Mouse (Mus musculus) cerebellum, adult (tissue): Measurements from ENCODE around the gene Rhot1.
"Not testable (repeated sequence)": the region's sequence is repeated elsewhere in the genome, so short reads cannot be mapped to it uniquely, and the experiment has no call there.

Source experiments
- ATAC-seq: cut with Nextera tagmentation; 2 replicates; pipeline ENCODE4 v1.9.2; 2017; ENCODE audit warnings: mild to moderate bottlenecking, moderate library complexity, mixed read lengths; ENCODE audit not compliant: insufficient number of reproducible peaks, low FRiP score, low TSS enrichment

Rhot1 gene

GRCm38 (mm10) chr11:80190280-80190679 lies 18.5 kb upstream of the Rhot1 start:
- ATAC-seq = no peak

- ATAC-seq = no peak
Measured at GRCm38 (mm10) chr11:80193827-80194226, 15.0 kb upstream of the Rhot1 start.

- ATAC-seq = no peak
Measured at GRCm38 (mm10) chr11:80196351-80196750, 12.5 kb upstream of the Rhot1 start.

- ATAC-seq = no peak
Measured at GRCm38 (mm10) chr11:80199316-80199715, 9.5 kb upstream of the Rhot1 start.

GRCm38 (mm10) chr11:80199773-80200172 lies 9.0 kb upstream of the Rhot1 start:
- ATAC-seq = no peak

- ATAC-seq = no peak
Measured at GRCm38 (mm10) chr11:80200326-80200725, 8.5 kb upstream of the Rhot1 start.

- no peak for ATAC-seq
Measured at GRCm38 (mm10) chr11:80202296-80202695, 6.5 kb upstream of the Rhot1 start.

GRCm38 (mm10) chr11:80204037-80204436 lies 4.8 kb upstream of the Rhot1 start:
- no peak for ATAC-seq

GRCm38 (mm10) chr11:80204941-80205340 lies 3.9 kb upstream of the Rhot1 start:
- no peak for ATAC-seq

- no peak for ATAC-seq
Measured at GRCm38 (mm10) chr11:80208465-80208859, 357 bp upstream of the Rhot1 start.

- no peak for ATAC-seq
Measured at GRCm38 (mm10) chr11:80210321-80210720, 1.5 kb downstream of the Rhot1 start.

- ATAC-seq = no peak
Measured at GRCm38 (mm10) chr11:80212282-80212681, 3.5 kb downstream of the Rhot1 start.

GRCm38 (mm10) chr11:80215291-80215690 lies 6.5 kb downstream of the Rhot1 start:
- ATAC-seq = no peak

GRCm38 (mm10) chr11:80218657-80219293 lies 10.0 kb downstream of the Rhot1 start:
- ATAC-seq = no peak

- not testable (repeated sequence) for ATAC-seq
Measured at GRCm38 (mm10) chr11:80230066-80230465, 21.2 kb downstream of the Rhot1 start.

- no peak for ATAC-seq
Measured at GRCm38 (mm10) chr11:80237278-80237677, 28.5 kb downstream of the Rhot1 start.

GRCm38 (mm10) chr11:80238306-80238705 lies 29.5 kb downstream of the Rhot1 start:
- ATAC-seq = no peak

- ATAC-seq = no peak
Measured at GRCm38 (mm10) chr11:80247026-80247425, 38.2 kb downstream of the Rhot1 start.

- no peak for ATAC-seq
Measured at GRCm38 (mm10) chr11:80248531-80248930, 39.7 kb downstream of the Rhot1 start.

- ATAC-seq = no peak
Measured at GRCm38 (mm10) chr11:80264137-80264536, 55.3 kb downstream of the Rhot1 start.

- no peak for ATAC-seq
Measured at GRCm38 (mm10) chr11:80271096-80271495, 62.3 kb downstream of the Rhot1 start.

- no peak for ATAC-seq
Measured at GRCm38 (mm10) chr11:80275011-80275410, 66.2 kb downstream of the Rhot1 start.

GRCm38 (mm10) chr11:80278054-80278453 lies 69.2 kb downstream of the Rhot1 start:
- no peak for ATAC-seq
